Mouse (Mus musculus): ENCODE results near the gene Sft2d2.

- TF ChIP-seq POLR2A (IDR thresholded peaks at IDR 0.05; ENCODE audit: borderline replicate concordance, low read depth, low read length) (no peak), CTCF (IDR thresholded peaks at IDR 0.05; ENCODE audit: low read depth, low read length) (no peak)
Observed at GRCm38 (mm10) chr1:165186491-165186890, 7.7 kb downstream of the Sft2d2 start.

Measured in bone marrow macrophage, adult 2 months (primary cell).